Mouse (Mus musculus) heart, adult 18-20 months (tissue): Measurements from ENCODE around the gene Rpp40. TPM values are rescaled to one million over a fixed set of nuclear protein-coding genes. Genes with fewer than 3 reads are reported as not detected.

Experiments used
- DNase-seq, 2 experiments: peaks; one replicate each; pipeline ENCODE4 v3.0.0; 2021 to 2022; ENCODE audit warnings: mixed read lengths in 1 of 2
- total RNA-seq, 2 experiments: library from RNA; stranded (reverse); gene quantifications; 2 replicates each; pipeline ENCODE4 v1.2.3; 2021

The Rpp40 gene
- total RNA-seq, 2 experiments from 2014 or later, result 3.5 to 7.3 TPM

DNA sequence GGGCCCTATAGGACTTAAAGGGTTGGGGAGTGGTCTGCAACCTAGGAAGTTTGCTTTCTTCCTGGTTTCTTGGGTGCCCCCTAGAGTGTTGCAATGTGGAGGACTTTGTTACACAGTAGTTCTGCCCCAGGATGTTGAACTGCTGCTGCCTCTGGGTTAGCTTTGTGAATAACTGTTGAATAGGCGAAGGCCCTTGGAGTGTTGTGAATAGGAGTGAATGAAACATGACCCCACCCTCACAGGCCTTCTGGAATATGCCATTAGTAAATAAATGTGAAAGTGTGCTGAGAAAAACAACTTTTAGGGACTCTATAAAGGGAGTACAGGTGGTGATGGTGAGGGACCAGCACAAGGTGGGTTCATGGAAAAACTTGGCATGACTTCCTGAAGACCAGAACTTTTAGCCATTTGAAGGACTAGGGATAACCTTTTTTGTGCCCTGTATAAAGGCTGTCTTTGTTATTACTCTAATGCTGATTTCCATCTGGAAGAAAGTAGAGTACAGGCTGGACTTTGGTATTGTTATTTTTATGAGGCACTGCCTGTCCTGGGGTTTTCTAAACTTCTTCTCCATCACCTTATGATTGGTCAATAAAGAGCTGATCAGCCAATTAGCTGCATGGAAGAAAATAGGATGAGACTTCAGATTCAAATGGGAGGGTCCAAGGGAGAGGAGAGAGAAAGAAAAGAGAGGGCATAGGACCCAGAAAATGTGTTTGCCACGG, 53.1 kb downstream of the Rpp40 start:
- no peak for DNase-seq

DNA sequence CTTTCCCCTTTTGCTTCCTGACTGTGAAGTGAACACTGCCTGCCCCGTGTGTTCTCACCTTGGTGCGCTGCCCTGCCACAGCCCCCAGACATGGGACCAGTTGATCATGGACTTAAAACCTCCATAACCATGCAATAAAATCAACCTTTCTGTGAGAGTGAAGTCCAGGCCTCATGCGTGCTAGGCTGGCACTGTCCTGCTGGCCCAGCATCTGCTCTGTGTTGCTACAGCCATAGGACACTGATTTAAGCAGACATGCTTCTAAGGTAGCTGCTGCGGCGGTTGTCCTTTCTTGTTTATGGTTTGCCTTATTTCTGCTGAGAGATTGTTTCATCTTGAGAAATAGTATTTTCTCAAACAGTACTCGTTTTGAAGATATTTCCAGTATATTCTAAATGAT, 54.6 kb downstream of the Rpp40 start:
- DNase-seq, result no peak

DNA sequence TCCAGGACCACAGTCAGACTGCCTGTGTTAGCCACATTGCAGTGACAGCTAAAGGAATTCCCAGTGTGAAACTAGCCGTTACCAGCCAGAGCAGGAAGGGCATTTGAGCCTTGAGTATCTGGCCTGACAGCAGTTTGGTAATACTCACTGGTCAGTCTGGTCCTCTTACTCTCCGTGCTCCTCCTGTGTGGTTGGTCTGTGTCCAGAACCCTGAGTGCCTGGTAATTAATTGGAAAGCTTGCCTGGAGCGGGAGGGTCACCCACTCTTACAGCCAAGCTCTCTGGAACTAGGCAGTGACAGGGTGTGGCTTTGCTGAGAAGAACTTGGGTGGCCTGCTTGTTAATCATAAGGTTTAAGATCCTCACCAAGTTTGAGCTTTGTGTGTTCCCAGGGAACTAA, 57.5 kb downstream of the Rpp40 start:
- peak; percentile 35 to 45 for DNase-seq

DNA sequence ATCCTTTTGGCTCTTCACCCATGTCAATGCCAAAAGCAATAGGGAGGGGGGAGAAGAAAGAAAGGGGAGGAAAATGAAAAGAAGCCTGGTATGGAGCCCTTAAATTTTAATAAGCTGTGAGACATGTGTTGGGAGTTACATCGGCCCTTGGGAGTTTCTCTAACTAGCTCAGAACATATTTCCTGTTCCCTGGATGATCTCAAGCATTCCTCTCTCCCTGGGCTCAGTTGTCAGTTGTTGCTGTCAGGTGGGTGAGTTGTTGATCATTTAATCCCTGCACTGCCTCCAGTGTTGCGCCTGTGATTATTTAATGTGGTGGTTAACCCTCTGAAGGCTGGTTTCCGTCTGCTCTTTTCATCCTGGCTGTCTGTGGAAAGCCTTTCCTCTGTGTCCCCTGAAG, 60.9 kb downstream of the Rpp40 start:
- DNase-seq, result no peak

Other genes with a start within 250 kb of the Rpp40 start
- 1 to 10 TPM; 6.4 to 8.6 TPM for gene Cdyl, start 246.5 kb downstream of the Rpp40 start, total RNA-seq
- under 1 TPM; 0.42 to 0.44 TPM for gene Ppp1r3g, start 52.5 kb upstream of the Rpp40 start, total RNA-seq
- 10 to 100 TPM; 80.0 to 86.2 TPM for gene Fars2, start 211.1 kb upstream of the Rpp40 start, total RNA-seq
- 10 to 100 TPM; 10.9 to 12.0 TPM for gene Lyrm4, start 211.2 kb upstream of the Rpp40 start, total RNA-seq